Mouse (Mus musculus) liver, postnatal 0 days (tissue): ENCODE data around the gene Vcp. TPM values are rescaled to one million over a fixed set of nuclear protein-coding genes. Genes with fewer than 3 reads are reported as not detected.

ENCODE experiments used
- ATAC-seq: fragments of 200-750 bp; cut with Nextera tagmentation; 2 replicates; pipeline ENCODE4 v1.8.0; 2017; ENCODE audit warnings: mild to moderate bottlenecking, moderate library complexity
- DNase-seq: peaks from one replicate; pipeline ENCODE4 v3.0.0-alpha.2; 2016
- H3K27ac ChIP-seq: fragments of 300-500 bp; sonication (generic); 2 replicates; pipeline ENCODE4 v1.5.1; 2014; ENCODE audit warnings: antibody characterized with exemption, moderate library complexity, mild to moderate bottlenecking, low read depth
- H3K27me3 ChIP-seq: fragments of 300-500 bp; sonication (generic); 2 replicates; pipeline ENCODE4 v1.6.1; 2014; ENCODE audit warnings: low read length, control low read depth, mixed read lengths; ENCODE audit not compliant: insufficient read depth
- H3K36me3 ChIP-seq: fragments of 300-500 bp; sonication (generic); replicated peaks from 2 replicates; pipeline ENCODE4 v1.6.1; 2014; ENCODE audit warnings: mild to moderate bottlenecking, control low read depth, low read length, moderate library complexity, mixed read lengths; ENCODE audit not compliant: insufficient read depth
- H3K4me1 ChIP-seq: fragments of 300-500 bp; sonication (generic); 2 replicates; pipeline ENCODE4 v1.6.1; 2014; ENCODE audit warnings: antibody characterized with exemption, mild to moderate bottlenecking, control low read depth; ENCODE audit not compliant: insufficient read depth
- H3K4me2 ChIP-seq: fragments of 300-500 bp; sonication (generic); 2 replicates; pipeline ENCODE4 v1.6.1; 2014; ENCODE audit warnings: low read depth, mild to moderate bottlenecking, low read length, moderate library complexity, mixed read lengths
- H3K4me3 ChIP-seq: fragments of 300-500 bp; sonication (generic); 2 replicates; pipeline ENCODE4 v1.5.1; 2014; ENCODE audit warnings: low read depth, low read length
- H3K9ac ChIP-seq: fragments of 300-500 bp; sonication (generic); replicated peaks from 2 replicates; pipeline ENCODE4 v1.6.1; 2014; ENCODE audit warnings: mild to moderate bottlenecking, moderate library complexity
- H3K9me3 ChIP-seq: fragments of 300-500 bp; sonication (generic); 2 replicates; pipeline ENCODE4 v1.6.1; 2016; ENCODE audit warnings: mild to moderate bottlenecking, control low read depth, low read length, mixed read lengths
- CTCF ChIP-seq: sonication (generic); IDR thresholded peaks from 2 replicates; pipeline ENCODE4 v1.5.1; 2016; ENCODE audit warnings: antibody characterized with exemption, low read depth
- EP300 ChIP-seq: IDR thresholded peaks from 2 replicates; pipeline ENCODE4 v1.6.1; 2016; ENCODE audit warnings: antibody characterized with exemption, low read depth, mild to moderate bottlenecking
- WGBS: fragments of 180-500 bp; shearing (Covaris S2); extraction: QIAGEN DNeasy Blood & Tissue Kit; methylation state at CpG from one replicate; pipeline ENCODE4 v1.1.7; 2014; ENCODE audit not compliant: insufficient replicate concordance; 5-methylcytosine and 5-hydroxymethylcytosine counted together
- polyA plus RNA-seq: library from polyadenylated mRNA; unstranded; fragments of >200 nt; fragmentation: Nextera tagmentation; extraction: Ambion mirVana; gene quantifications from 2 replicates; pipeline ENCODE4 v1.2.1, GENCODE M21; 2015

Vcp gene
- polyA plus RNA-seq, 1 experiment from 2014 or later: 145 TPM

DNA sequence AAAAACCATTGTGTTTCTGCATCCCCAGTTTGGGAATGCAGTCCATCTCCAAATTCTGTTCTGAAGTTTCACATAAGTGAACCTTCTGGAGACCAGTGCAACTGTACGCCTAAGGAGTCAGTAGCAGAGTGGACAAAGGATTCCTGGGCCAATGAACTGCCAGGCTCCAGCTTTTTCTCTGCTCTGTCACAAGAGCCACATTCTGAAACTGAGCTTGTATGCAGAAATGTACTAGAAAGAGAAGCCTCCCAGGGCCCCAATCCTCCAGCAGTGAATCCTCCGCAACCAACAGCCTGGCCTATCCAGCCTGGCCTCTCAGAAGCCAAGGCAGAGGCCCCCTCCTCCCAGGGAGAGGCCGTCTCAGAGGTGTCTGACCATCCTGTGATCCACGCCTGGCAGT, 27.4 kb downstream of the Vcp start:
- H3K27ac ChIP-seq: no peak overlapping the region
- no peaks in the 10 kb centered on the region for H3K27me3 ChIP-seq
- no peaks in the 10 kb centered on the region for H3K9me3 ChIP-seq
- no peak overlapping the region for H3K4me3 ChIP-seq
- no peaks in the 10 kb centered on the region for H3K4me1 ChIP-seq
- ATAC-seq (no peak), DNase-seq (no peak)
- WGBS: 76% methylated on average over 4 of the region's 4 CpGs
- no peak overlapping the region for H3K9ac ChIP-seq
- no peak for TF ChIP-seq EP300
- no peak for TF ChIP-seq CTCF
- no peak overlapping the region for H3K4me2 ChIP-seq
- 0 out of 2 replicates have a peak, but pooled peaks cover 3% of the 10 kb centered on the region for H3K36me3 ChIP-seq

DNA sequence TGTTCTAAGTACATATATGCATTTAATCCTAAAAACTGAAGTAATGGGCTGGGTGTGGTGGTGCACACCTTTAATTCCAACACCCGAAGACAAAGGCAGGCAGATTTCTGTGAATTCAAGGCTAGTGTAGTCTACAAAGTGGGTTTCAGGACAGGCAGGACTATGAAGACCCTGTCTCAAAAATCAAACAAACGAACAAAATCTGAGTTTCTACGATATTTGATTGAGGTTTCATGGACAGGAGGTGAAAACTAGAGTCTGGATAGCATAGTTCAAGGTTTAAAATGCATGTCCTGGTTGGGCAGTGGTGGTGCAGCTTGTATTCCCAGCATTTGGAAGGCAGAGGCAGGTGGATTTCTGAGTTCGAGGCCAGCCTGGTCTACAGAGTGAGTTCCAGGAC, 31.0 kb downstream of the Vcp start, which contains the start of gene 1700022I11Rik:
TSS of gene 1700022I11Rik (plus strand) at position 301 of the 400 bp plus-strand sequence.
- TF ChIP-seq CTCF (no peak), EP300 (no peak)
- no peaks in the 10 kb centered on the region for H3K36me3 ChIP-seq
- 81% methylated on average over 4 of the region's 4 CpGs for WGBS
- ATAC-seq (no peak), DNase-seq (no peak)
- H3K27ac ChIP-seq: no peak within 1 kb of the TSS
- H3K27me3 ChIP-seq: no peaks in the 10 kb centered on the region
- H3K4me3 ChIP-seq: no peak within 1 kb of the TSS
- H3K4me2 ChIP-seq: no peak within 1 kb of the TSS
- H3K9me3 ChIP-seq: no peaks in the 10 kb centered on the region
- no peaks in the 10 kb centered on the region for H3K4me1 ChIP-seq
- H3K9ac ChIP-seq: no peak within 1 kb of the TSS

DNA sequence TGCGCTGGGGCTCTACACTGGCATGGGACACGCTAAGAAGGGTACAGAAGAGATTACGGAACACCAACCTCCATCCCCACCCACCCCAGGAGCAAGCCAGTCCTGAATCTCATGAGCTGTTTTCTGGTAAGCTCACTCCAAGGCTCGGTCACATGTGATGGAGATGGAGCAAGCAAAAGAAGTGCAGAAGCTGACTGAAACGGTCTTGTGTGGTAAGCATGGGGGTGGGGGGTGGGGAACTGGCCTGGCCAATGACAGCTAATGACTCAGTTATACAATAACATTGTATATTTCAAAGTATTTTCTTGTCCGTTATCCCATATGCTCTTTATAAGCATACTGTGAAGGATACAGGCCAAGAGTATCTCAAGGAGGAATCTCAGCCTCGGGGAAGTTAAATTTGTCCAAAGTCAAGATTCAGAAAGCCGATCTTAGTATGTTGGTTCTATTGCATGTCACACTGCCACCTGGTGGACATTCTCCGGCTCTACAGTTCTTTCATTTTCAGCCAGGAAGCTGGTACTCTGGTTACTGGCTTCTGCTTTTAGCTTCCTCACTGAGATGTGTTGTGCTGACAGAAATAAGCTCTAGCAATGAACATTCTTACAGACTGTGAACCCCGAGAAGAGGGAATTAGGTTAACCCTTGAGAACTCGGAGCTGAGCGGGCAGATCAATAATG, 35.1 kb downstream of the Vcp start:
- Histone ChIP-seq H3K4me2 (peak overlapping the region; percentile 38), H3K27me3 (0 out of 2 replicates have a peak, but pooled peaks cover 3% of the 10 kb centered on the region), H3K9me3 (no peaks in the 10 kb centered on the region), H3K36me3 (no peaks in the 10 kb centered on the region), H3K27ac (no peak overlapping the region), H3K9ac (0 out of 2 replicates have a peak overlapping the region, but pooled peaks have one; percentile 17), H3K4me3 (no peak overlapping the region), H3K4me1 (no peaks in the 10 kb centered on the region)
- 12% methylated on average over 12 of the region's 12 CpGs for WGBS
- ATAC-seq: peak; percentile 57
- DNase-seq: peak; percentile 68
- TF ChIP-seq CTCF (peak; percentile 88), EP300 (no peak)

DNA sequence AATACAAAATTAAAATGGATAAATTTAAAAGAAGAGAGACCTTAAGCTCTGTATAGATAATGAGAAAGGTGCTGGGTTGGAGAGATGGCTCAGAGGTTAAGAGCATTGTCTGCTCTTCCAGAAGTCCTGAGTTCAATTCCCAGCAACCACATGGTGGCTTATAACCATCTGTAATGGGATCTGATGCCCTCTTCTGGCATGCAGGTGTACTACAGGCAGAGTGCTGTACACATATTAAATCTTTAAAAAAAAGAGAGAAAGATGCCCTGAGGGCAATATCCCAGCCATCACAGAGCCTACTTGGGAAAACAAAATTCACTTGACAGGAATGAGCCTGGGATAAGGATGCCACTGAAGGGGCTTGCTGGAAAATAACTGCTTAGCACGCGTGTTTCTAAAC, 36.8 kb downstream of the Vcp start:
- 78% methylated on average over 2 of the region's 2 CpGs for WGBS
- ATAC-seq (no peak), DNase-seq (no peak)
- Histone ChIP-seq H3K27me3 (0 out of 2 replicates have a peak, but pooled peaks cover 3% of the 10 kb centered on the region), H3K9me3 (no peaks in the 10 kb centered on the region), H3K9ac (no peak overlapping the region), H3K4me1 (no peaks in the 10 kb centered on the region), H3K27ac (no peak overlapping the region), H3K4me3 (no peak overlapping the region), H3K4me2 (no peak overlapping the region), H3K36me3 (no peaks in the 10 kb centered on the region)
- no peak for TF ChIP-seq EP300
- peak; percentile 49 for TF ChIP-seq CTCF

DNA sequence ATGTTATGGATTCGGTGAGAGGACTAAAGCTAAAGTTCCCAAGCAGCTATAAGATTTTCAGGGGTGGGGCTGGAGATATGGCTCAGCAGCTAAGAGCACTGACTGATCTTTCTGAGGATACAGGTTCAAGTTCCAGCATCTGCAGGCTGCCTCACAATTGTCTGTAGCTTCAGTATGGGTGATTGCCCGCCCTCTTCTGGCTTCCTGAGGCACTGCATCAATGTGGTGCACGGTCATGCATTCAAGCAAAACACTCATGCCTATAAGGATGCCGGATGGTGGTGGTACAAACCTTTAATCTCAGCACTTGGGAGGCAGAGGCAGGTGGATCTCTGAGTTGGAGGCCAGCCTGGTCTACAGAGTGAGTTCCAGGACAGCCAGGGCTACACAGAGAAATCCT, 38.7 kb downstream of the Vcp start:
- no peaks in the 10 kb centered on the region for H3K9me3 ChIP-seq
- H3K9ac ChIP-seq: no peak overlapping the region
- H3K36me3 ChIP-seq: peaks cover 8% of the 10 kb centered on the region
- H3K4me3 ChIP-seq: no peak overlapping the region
- no peak for ATAC-seq
- peak; percentile 70 for DNase-seq
- no peaks in the 10 kb centered on the region for H3K4me1 ChIP-seq
- 21% methylated on average over 4 of the region's 4 CpGs for WGBS
- no peak overlapping the region for H3K27ac ChIP-seq
- H3K27me3 ChIP-seq: 0 out of 2 replicates have a peak, but pooled peaks cover 3% of the 10 kb centered on the region
- TF ChIP-seq CTCF: peak; percentile 80
- TF ChIP-seq EP300: no peak
- no peak overlapping the region for H3K4me2 ChIP-seq

DNA sequence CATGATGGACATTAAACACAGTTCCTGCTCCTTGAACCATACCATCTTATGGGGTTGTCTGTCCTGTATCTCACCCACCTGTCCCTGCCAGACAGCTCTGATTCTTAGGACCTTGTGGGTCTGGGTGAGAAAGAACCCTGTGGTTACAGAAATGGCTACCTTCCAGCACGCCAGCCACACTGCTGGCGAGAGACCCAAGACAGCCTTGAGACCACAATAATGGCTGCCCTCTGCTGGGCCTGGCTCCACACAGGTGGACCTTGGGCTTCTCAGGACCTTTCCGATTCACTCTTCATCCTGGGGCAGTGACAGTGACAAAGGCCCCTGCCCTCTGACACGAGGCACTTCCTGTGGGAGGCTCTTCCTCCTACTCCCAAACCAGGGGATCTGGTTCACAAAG, 40.9 kb downstream of the Vcp start:
- Histone ChIP-seq H3K4me3 (no peak overlapping the region), H3K27ac (no peak overlapping the region), H3K9me3 (no peaks in the 10 kb centered on the region), H3K4me1 (no peaks in the 10 kb centered on the region), H3K9ac (no peak overlapping the region), H3K4me2 (no peak overlapping the region), H3K36me3 (peaks cover 9% of the 10 kb centered on the region), H3K27me3 (0 out of 2 replicates have a peak, but pooled peaks cover 3% of the 10 kb centered on the region)
- TF ChIP-seq CTCF (no peak), EP300 (no peak)
- no peak for ATAC-seq
- 61% methylated on average over 4 of the region's 4 CpGs for WGBS
- no peak for DNase-seq
